ENCODE assay signal across 8 mouse cellular contexts in genomic region chr15:82963090-82963489, GRCm38 (mm10). TPM values are rescaled to one million over a fixed set of nuclear protein-coding genes. Genes with fewer than 3 reads are reported as not detected.
DNase-seq lines count a peak whose midpoint lies in the region; ATAC-seq lines count a peak whose summit lies in the region.

No protein-coding gene starts in this region.

- H3K4me3 ChIP-seq in embryonic facial prominence, embryonic 11.5 days (ENCODE audit: low read depth, low read length): peak overlapping the region; percentile 60
- peak overlapping the region; percentile 55 for H3K4me3 ChIP-seq in hindbrain, embryonic 10.5 days
- peak overlapping the region; percentile 53 for H3K4me3 ChIP-seq in midbrain, embryonic 14.5 days (replicated peaks; ENCODE audit: low read depth, low read length)

- peak overlapping the region; percentile 83 for H3K4me2 ChIP-seq in embryonic facial prominence, embryonic 11.5 days (ENCODE audit: low read depth, low read length)
- H3K4me2 ChIP-seq in midbrain, embryonic 14.5 days (ENCODE audit: low read length): peak overlapping the region; percentile 80

- H3K27me3 ChIP-seq in embryonic facial prominence, embryonic 11.5 days (ENCODE audit: control insufficient read depth, insufficient read depth, low read length): peaks cover 15% of the 10 kb centered on the region
- peaks cover 97% of the 10 kb centered on the region for H3K27me3 ChIP-seq in hindbrain, embryonic 10.5 days (ENCODE audit: insufficient read depth, poor library complexity, severe bottlenecking)
- H3K27me3 ChIP-seq in midbrain, embryonic 14.5 days (ENCODE audit: control insufficient read depth, insufficient read depth, low read length): peaks cover 6% of the 10 kb centered on the region; the same call in 1 of the 2 replicates

- peaks cover 33% of the 10 kb centered on the region for H3K4me1 ChIP-seq in embryonic facial prominence, embryonic 11.5 days (ENCODE audit: control insufficient read depth, insufficient read depth, low read length)
- peaks cover 69% of the 10 kb centered on the region for H3K4me1 ChIP-seq in hindbrain, embryonic 10.5 days (replicated peaks)
- peaks cover 61% of the 10 kb centered on the region for H3K4me1 ChIP-seq in midbrain, embryonic 14.5 days (ENCODE audit: control insufficient read depth, insufficient read depth, low read length)

- 3% methylated on average over 21 of the region's 39 CpGs for WGBS in embryonic facial prominence, embryonic 11.5 days
- WGBS in hindbrain, embryonic 10.5 days: 2% methylated on average over 39 of the region's 39 CpGs
- 2% methylated on average over 33 of the region's 39 CpGs for WGBS in midbrain, embryonic 14.5 days

- DNase-seq in kidney, postnatal 10 days: peak; percentile 38
- no peak for DNase-seq in kidney, adult 9 months
- DNase-seq in embryonic facial prominence, embryonic 11.5 days (ENCODE audit: low spot score): peak; percentile 48
- DNase-seq in hindbrain, embryonic 10.5 days (ENCODE audit: low spot score): no peak
- peak; percentile 63 for DNase-seq in midbrain, embryonic 14.5 days
- DNase-seq in spleen, postnatal 36 days (ENCODE audit: low spot score in 2 of 2): no peak
- DNase-seq in urinary bladder, postnatal 4 days (ENCODE audit: low spot score in 2 of 2): no peak

- no peak for ATAC-seq in embryonic facial prominence, embryonic 11.5 days (replicated peaks; ENCODE audit: insufficient number of reproducible peaks, low FRiP score, low TSS enrichment, low read depth)
- no peak for ATAC-seq in midbrain, embryonic 14.5 days (ENCODE audit: low FRiP score, low TSS enrichment)
- ATAC-seq in inflammation-experienced regulatory T-cells, adult 6 months: no peak

- H3K9me3 ChIP-seq in embryonic facial prominence, embryonic 11.5 days (replicated peaks; ENCODE audit: control insufficient read depth, low read length): no peaks in the 10 kb centered on the region
- H3K9me3 ChIP-seq in hindbrain, embryonic 10.5 days: no peaks in the 10 kb centered on the region
- H3K9me3 ChIP-seq in midbrain, embryonic 14.5 days (ENCODE audit: control insufficient read depth, low read length): no peaks in the 10 kb centered on the region

- no peaks in the 10 kb centered on the region for H3K36me3 ChIP-seq in embryonic facial prominence, embryonic 11.5 days (replicated peaks; ENCODE audit: control insufficient read depth, insufficient read depth, low read depth, low read length)
- no peaks in the 10 kb centered on the region for H3K36me3 ChIP-seq in hindbrain, embryonic 10.5 days
- H3K36me3 ChIP-seq in midbrain, embryonic 14.5 days (ENCODE audit: control insufficient read depth, insufficient read depth, low read length): no peaks in the 10 kb centered on the region

- H3K9ac ChIP-seq in embryonic facial prominence, embryonic 11.5 days (replicated peaks; ENCODE audit: low read length): peak overlapping the region; percentile 77
- H3K9ac ChIP-seq in midbrain, embryonic 14.5 days (replicated peaks; ENCODE audit: low read length): peak overlapping the region; percentile 81

- no peak overlapping the region for H3K27ac ChIP-seq in embryonic facial prominence, embryonic 11.5 days (replicated peaks; ENCODE audit: low read depth, low read length)
- H3K27ac ChIP-seq in hindbrain, embryonic 10.5 days: peak overlapping the region; percentile 71; the same call in 1 of the 2 replicates
- H3K27ac ChIP-seq in midbrain, embryonic 14.5 days (replicated peaks; ENCODE audit: low read depth, low read length): peak overlapping the region; percentile 89

RNA-seq across cellular contexts. Expression of gene Tcf20, which starts 24.6 kb away (rescaled TPM):
- 13.6 and 15.1 TPM in 2 replicates for polyA plus RNA-seq in embryonic facial prominence, embryonic 11.5 days (2014; fragmentation: Nextera tagmentation; extraction: Ambion mirVana)
- 6.7 and 6.9 TPM in 2 replicates for polyA plus RNA-seq in hindbrain, embryonic 10.5 days (2016; fragmentation: Nextera tagmentation; extraction: Ambion mirVana)
- polyA plus RNA-seq in midbrain, embryonic 14.5 days (2014; fragmentation: Nextera tagmentation; extraction: Ambion mirVana): 17.8 and 18.0 TPM in 2 replicates
- 10 to 100 TPM; 13.1 to 21.1 (median 13.8) TPM for polyA plus RNA-seq in inflammation-experienced regulatory T-cells, adult 6 months (2017; shearing (Covaris generic))

Comparison
In these comparisons a context has a peak if more than half of its experiments do, and no peak if none do; other contexts are left out.
1. DNase-seq: peak in kidney, postnatal 10 days (single experiment), embryonic facial prominence, embryonic 11.5 days (single experiment) and midbrain, embryonic 14.5 days (single experiment); none in kidney, adult 9 months (single experiment), hindbrain, embryonic 10.5 days (single experiment), spleen, postnatal 36 days (0 of 2) and urinary bladder, postnatal 4 days (0 of 2).
2. Peak in every context shown above with its lines, with median percentiles within 50 percentile points of each other: H3K4me3 ChIP-seq.